Mouse (Mus musculus): ENCODE measurements around the gene Tmco5. TPM values are rescaled to one million over a fixed set of nuclear protein-coding genes. Genes with fewer than 3 reads are reported as not detected.

The Tmco5 gene
- polyA plus RNA-seq, 1 experiment from 2014 or later, result not detected

Other genes with a start within 250 kb of the Tmco5 start
- gene Spred1, start 242.7 kb downstream of the Tmco5 start, polyA plus RNA-seq (2014; fragmentation: Nextera tagmentation; extraction: Ambion mirVana), result 12.7 and 14.8 TPM in 2 replicates